Mouse (Mus musculus): Measurements from ENCODE around the gene B3galt4. TPM values are rescaled to one million over a fixed set of nuclear protein-coding genes. Genes with fewer than 3 reads are reported as not detected.

The B3galt4 gene
- polyA plus RNA-seq, 1 experiment = 7.7 TPM

DNA sequence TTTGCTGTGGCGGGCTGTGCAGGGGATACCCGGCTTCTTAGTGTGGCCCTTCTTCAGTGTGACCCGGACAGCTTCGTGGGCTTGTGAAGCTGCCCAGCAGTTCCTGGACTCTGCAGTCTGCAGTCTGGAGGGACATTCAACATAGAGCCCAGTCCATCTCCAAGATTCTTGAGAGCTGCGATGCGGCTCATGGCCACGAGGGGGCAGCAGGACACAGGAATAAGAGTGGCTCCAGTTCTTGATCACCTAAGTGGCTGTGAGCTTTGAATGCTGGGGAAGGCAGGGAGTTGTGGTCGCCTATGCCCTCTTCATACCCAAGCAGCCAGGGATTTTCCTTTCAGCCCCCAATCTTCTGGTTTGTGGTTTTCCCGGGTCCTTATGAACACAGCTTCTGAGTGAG is 17.2 kb upstream of the B3galt4 start:
- DNase-seq (ENCODE audit: low spot score) = peak; percentile 53

DNA sequence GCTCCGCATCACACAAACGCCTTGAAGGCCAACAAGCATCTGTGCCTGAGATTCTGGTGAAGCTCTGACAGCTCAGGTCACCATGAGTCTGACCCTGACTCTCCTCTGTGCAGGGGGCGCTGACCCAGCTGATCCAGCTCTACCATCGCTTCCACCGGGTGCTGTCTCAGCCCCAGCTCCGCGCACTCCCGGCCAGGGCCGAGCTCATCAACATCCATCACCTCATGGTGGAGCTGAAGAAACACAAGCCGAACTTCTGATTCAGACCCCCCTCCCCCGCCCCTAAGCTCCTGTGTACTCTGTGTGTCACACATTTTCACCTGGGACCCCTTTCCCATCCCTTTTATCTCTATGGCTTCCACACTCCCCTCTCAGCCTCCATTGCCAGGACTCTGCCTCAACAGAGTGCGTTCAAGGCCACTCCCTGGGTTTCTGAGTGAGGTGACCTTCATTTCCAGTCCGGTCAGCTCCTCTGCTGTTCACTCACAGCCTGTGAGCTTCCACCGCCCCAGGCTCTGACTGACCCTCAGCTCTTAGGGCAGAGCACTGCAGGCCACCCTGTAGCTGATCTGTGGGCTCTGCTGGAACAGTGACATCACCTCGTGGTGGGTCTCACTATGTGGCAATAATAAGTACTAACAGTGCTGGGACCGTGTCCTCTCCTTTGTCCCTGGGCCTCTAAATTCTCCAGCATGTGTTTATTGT is 14.7 kb upstream of the B3galt4 start:
- no peak for DNase-seq (ENCODE audit: low spot score)

DNA sequence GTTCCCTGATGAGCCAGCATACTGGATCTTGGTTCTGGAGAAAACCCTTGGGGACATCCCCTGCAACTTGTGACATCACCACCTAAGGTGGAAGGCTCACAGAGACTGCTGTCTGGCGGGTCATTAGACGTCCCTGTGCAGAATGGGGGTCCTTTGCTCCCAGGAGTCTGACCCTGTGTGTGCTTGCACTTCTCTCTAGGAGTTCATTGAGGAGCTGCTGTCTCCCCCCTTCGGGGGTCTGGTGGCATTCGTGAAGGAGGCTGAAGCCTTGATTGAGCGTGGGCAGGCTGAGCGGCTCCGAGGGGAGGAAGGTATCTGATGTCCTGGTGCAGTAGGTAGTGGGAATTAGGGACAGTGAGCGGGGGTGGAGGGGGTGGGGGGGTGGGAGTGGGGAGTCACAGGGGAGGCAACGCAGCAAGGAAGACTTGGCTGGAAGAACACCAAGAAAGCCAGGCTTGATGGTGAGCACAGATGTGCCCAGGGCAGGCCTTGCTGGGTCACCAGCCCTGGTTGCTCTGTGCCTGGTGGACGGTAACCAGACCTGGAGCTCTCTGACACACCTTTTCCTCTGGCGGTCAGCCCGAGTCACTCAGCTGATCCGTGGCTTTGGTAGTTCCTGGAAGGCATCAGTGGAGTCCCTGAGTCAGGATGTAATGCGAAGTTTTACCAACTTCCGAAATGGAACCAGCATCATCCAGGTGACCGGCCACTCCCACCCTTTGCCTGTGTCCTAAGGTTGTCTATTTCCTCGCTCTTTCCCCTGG is 14.0 kb upstream of the B3galt4 start:
- no peak for DNase-seq (ENCODE audit: low spot score)

DNA sequence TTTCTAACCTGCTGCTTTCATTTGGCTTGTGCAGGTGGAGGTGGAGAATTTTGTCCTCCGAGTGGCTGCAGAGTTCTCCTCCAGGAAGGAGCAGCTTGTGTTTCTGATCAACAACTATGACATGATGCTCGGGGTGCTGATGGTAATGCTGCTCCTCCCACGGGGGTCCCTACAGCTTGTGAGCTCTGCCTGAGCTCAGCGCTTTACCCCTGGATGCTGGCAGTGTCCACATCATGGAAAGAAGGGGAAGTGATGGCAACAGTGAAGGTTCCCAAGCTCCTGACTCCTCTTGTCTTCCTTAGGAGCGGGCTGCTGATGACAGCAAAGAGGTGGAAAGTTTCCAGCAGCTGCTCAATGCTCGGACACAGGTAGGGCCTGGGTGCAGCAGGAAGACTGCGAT is 11.6 kb upstream of the B3galt4 start:
- no peak for DNase-seq (ENCODE audit: low spot score)

DNA sequence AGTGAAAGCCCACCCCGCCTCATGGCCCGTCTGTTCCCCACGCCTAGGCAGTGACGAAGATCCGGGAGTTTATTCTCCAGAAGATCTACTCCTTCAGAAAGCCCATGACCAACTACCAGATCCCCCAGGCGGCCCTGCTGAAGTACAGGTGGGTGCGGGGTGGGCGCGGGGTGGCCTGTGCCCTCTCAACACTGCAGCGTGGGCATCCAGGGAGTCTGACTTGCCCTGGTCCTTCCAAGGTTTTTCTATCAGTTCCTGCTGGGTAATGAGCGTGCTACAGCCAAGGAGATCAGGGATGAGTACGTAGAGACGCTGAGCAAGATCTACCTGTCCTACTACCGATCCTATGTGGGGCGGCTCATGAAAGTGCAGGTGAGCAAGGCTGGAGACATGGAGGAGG is 8.7 kb upstream of the B3galt4 start:
- DNase-seq (ENCODE audit: low spot score) = no peak

DNA sequence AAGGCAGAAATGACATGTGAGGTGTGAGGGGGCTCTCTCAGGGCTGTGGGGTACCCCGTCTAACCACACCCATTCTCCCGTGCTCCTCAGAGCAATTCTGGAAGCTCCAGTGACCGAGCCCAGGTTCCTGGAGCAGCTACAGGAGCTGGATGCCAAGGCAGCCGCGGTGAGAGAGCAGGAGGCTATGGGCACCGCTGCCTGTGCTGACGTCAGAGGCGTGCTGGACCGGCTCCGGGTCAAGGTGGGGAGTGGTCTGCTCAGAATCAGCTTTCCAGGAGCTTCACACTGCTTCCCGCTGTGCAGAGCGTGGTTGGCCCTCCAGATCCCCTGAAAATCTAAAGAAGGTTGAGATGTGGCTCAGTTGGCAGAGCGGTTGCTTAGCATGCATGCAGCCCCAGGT is 7.8 kb upstream of the B3galt4 start:
- DNase-seq (ENCODE audit: low spot score) = peak; percentile 21

DNA sequence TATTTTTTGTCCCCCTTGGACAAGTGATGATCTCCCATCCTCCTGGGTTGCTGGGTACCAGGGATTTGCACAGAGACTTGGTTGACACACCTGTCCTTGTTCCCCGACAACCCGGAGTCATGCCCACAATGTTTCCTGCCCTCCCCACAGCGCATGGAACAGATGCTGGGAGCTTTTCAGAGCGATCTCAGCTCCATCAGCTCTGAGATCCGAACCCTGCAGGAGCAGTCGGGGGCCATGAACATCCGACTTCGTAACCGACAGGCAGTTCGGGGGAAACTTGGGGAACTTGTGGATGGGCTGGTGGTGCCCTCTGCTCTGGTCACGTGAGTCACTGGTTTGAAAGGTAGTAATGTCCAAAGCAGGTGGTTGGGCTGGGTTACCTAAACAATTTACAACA is 7.2 kb upstream of the B3galt4 start:
- peak; percentile 18 for DNase-seq (ENCODE audit: low spot score)

DNA sequence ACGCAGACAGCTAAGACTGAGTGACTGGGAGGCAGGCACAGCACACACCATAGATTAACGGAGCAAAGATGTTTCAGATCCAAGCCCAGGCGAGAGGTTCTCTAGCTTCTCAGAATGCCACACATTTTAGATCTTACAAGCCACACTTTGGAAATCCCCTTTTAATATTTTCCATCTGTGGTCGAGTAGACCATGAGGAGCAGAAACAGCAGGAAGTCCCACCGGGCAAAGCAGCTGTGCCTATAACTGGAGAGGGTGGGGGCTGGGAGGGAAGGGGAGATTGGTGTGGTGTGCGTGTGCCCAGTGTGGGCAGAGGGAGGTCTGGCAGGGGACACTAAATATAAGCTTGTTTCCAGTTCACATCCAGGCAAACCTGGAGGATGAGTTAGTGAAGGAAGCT is 6.2 kb upstream of the B3galt4 start:
- DNase-seq (ENCODE audit: low spot score) = no peak

DNA sequence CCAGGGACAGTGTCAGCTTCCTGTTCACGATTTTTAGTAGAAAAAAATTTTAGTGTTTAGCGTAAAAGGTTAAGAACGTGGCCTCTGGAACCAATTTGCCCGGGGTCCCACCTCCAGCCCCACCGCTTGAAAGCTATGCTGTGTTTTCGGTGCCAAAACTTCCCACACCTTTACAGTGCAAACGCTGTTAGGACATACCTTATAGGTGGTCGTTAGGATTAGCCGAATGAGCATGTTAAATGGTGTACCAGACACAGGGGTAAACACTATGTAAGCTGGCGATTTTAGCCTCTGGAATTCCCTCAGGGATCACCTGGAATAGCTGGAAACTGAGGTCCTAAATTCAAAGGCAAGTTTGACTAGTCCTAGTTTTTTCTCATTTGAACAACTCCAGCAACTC is 5.0 kb upstream of the B3galt4 start:
- DNase-seq (ENCODE audit: low spot score) = no peak

DNA sequence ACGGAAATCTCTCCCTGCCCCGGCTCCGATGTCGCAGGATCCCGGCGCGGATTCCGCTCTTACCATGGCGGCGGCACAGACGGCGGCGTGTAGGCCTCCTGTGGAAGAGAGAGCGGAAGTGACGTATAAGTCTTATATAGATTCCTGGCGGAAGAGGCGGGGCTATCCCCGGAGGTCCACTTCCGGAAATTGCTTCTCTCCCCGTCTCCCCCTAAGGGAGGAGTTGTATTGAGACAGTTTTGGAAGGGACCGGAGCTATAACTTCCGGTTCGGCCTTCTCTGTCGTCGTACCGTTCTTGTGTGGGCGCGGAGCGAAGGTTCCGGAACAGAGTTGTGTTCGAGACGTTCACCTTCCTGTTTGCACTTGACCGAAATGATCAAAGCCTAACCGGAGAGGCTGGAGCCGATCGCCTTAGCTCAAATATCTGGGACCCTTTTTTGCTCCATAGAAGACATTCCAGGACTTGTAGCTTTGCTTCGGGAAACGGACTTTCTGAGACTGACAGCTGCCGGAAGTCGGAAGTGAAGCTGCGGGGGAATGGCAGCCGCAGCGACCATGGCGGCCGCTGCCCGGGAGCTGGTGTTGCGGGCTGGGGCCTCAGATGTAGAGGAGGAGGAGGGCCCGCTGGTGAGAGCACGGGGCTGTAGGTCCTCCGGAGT is 4.4 kb upstream of the B3galt4 start, which contains the start of the genes Vps52 and Rps18:
Gene Vps52, plus strand, starts transcription at position 258 of the 660 bp plus-strand sequence.
Gene Rps18, minus strand, starts transcription at position 447 of the 660 bp plus-strand sequence.
- peak; percentile 85 for DNase-seq (ENCODE audit: low spot score)

DNA sequence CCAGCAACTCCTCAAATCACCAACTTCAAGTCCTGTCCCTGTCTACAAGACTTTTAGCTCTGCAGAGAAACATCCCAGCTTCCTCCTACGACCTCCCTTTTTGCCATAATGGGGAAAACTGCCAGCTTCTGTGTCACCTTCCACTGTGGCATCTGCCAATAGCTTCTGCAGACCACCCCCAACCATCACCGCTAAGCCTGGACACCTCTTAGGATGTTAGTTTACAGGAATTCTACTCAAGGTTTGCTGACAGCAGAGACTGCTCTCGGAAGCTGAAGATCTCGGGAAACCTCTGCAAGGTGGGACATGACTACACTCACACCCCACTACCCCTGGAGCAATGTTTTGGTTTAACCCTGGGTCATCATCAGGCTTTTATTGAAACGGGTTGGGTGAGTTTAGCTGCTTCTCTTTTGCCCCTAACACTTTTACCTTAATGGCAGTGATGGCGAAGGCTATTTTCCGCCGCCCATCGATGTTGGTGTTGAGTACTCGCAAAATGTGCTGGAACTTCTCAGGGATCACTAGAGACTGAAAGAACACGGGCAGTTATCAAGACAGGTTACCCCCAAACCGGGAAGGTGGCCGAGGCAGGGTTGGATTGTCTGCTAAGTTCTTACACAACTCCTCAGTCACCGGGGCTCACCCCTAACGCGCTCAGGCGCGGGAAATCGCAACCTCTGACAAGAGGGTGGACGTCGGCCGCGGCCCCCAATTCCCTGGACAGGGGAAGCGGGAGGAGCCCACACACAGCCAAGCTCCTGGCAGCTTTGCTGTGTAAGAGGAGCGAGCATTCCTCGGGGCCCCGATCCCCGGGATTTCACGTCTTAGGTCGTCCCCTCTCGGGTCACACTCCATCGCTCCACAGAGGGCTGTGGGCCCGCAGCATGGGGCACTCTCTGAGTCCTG is 3.6 kb upstream of the B3galt4 start:
- no peak for DNase-seq (ENCODE audit: low spot score)

DNA sequence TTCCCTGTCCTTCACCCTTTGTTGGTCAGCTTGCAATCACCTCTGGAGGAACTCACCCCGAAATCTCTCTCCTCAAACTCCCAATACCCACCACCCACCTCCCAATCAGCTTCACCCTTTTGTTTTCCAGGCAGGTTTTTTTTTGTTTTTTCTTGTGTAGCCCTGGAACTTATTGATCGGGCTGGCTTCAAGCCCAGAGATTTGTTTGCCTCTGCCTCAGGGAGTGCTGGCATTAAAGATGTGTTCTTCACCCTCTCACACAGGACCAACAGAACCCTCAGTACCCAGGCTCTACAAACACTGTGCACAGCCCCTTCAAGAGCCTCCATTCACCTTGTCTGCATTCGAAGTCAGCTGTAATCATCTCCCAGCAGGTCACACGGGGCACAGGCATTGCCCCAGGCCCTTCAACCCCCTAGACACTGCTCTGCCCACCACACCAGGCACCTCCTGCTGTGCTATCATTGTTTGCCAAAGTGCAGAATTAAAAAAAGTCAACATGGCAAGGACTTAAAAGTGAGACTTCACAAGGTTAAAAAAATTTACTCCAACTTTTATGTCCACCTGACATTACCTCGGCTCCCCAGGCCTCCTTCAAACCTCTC is 2.8 kb upstream of the B3galt4 start:
- DNase-seq (ENCODE audit: low spot score) = no peak

DNA sequence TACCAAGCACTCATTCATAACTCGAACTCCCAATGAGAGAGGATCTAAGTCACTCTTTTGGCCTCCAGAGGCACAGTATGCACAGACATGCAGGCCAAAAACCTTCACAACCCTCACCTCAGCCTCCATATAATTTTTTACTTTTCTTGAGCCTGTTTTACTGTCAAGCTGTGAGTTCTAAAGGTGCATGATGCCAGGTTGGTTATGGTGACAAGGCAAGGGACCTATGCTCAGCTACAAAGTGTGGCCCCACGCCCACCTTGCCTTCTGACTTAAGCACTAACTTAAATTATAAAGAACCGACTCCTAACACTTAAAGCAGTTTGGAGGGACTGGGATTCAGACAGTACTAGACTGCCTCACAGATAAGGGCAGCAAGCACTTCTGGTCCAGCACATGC is 2.0 kb upstream of the B3galt4 start:
- no peak for DNase-seq (ENCODE audit: low spot score)

DNA sequence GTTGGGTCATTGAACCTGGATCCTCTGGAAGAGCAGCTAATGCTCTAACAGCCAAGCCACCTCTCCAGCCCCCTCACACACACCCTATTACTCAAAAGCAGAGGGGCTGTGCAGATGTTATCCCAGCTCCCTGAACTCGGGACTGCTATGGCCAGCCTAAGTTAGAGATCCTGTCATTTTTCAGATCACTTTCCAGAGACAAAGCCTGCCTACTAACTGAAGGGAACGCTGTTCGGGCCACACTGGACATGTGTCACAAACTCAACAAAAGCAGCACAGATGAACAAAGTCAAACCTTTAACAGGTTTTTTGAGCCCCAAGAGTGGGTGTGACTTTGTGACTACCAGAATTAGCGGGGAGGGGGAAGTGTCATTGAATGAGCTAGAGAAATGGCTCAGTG is 1.6 kb upstream of the B3galt4 start:
- no peak for DNase-seq (ENCODE audit: low spot score)

DNA sequence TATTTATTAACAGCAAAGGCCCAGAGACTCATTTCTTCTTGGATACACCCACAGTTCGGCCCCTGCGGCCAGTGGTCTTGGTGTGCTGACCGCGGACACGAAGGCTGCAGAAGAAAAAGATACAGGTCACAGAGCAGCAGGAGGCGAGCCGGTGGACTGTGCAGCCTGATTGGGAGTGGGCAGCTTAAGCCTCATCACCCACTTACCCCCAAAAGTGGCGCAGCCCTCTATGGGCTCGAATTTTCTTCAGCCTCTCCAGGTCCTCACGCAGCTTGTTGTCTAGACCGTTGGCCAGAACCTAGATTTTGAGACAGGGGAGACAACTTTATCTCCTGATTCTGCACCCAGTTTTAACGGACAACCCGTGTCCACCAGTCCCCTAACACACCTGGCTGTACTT is 727 bp upstream of the B3galt4 start:
- peak; percentile 20 for DNase-seq (ENCODE audit: low spot score)

DNA sequence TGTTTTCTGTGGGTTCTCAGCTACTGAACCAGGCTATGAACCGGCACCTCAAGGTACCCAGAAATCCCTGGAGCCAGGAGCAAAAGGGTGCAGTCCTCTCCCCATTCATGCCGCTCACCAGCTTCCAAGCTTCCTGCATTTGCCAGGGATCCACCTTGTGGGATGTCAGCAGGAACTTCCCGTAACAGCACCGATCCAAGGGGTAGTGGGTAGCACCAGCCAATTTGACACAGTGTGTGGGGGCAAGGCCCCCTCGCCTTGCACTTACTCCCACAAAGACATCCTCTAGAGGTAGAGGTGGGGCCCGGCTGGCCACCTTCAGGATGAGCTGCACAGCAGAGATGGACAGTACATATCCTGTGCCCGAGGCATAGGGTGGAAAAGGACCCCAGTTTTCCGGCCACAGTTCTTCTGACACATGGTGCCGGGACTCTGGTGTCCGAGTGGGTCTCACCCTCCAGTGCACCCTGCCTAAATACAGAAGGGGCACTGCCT is 1.1 kb downstream of the B3galt4 start:
- DNase-seq (ENCODE audit: low spot score) = peak; percentile 23

DNA sequence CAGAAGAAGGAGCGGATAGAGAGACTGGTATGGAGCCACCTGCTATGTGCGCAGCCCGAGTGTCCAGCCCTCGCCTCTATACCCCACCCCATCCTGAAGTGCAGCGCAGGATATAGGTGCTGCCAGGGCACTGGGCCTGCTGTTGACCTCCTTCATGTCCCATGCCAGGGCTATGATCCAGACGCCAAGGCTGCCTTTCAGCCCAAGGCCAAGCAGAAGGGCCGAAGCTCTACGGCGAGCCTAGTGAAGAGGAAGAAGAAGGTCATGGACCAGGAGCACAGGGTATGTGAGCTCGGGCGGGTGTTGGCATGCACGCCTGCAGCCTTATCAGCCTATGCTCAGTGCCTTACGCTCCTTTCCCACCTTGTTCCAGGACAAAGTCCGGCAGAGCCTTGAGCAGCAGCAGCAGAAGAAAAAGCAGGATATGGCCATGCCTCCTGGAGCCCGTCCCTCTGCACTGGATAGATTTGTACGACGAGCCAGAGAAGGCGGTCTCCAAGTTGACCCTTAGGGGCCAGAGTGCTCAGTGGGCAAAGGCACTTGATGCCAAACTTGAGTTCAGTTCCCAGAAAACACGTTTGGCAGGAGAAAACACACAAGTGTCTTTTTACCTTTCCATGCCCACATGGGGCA is 2.3 kb downstream of the B3galt4 start:
- DNase-seq (ENCODE audit: low spot score) = peak; percentile 19

DNA sequence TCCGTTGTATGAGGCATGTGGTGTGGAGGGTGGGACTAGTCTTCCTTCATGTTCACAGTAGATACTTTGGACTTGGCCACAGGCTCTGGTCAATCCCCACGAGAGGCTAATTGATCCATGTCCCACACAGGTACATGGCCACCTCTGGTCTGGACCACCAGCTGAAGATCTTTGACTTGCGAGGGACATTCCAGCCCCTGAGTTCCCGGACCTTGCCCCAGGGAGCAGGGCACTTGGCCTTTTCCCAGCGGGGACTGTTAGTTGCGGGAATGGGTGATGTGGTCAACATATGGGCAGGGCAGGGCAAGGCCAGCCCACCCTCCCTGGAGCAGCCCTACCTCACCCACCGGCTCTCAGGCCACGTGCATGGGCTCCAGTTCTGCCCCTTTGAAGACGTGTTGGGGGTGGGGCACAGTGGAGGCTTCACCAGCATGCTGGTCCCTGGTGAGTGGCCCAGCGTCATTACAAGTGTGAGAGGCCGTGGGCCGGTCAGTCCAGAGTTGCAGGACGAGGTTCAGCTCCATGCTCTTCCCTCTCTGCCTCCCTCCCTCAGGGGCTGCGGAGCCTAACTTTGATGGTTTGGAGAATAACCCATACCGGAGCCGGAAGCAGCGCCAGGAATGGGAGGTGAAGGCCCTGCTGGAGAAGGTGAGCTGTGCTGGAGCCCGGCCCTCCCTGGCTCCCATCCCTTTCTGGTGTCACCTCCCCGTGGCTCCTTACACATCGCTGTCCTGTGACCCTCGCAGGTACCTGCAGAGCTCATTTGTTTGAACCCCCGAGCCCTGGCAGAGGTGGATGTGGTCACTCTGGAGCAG is 3.0 kb downstream of the B3galt4 start:
- DNase-seq (ENCODE audit: low spot score) = peak; percentile 22

DNA sequence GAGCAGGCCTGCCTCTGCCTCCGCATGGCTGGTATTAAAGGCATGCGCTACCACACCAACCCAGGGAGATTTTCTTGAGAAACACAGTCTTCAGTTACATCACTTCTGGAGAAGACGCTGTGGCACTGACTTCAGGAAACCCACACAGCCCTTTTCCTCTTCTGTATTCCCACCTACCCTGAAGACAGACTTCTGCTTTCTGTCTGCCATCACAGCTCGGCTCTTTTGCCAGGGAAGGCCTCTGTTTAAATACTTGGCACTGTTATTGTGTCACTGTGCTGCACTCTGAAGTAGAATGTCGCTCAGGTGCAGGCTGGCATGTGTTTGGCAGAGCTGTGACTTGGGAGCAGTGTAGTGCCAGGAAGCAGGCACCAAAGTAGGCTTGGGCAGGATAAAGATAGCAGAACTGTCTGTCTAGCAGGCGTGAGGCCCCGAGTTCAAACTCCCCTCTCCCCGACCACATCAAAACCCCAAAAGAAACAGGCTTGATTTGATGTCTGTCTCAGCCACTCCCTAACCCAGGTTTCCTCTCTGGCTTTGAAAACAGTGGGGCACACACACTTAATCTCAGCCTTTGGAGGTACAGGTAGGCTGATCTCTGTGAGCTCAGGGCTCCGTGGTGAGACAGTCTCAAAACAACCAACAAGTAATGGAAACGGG is 3.7 kb downstream of the B3galt4 start:
- no peak for DNase-seq (ENCODE audit: low spot score)

Data from urinary bladder, adult 2 months (tissue).